Mouse (Mus musculus) T-helper 17 cell (primary cell): ENCODE data around the gene Cldn13.

ENCODE experiments used
- in situ Hi-C, 2 experiments: fragments of 300-600 bp; cut with MboI, MseI; formaldehyde crosslinking; loops; 1 replicate in 1 of 2; 2 replicates in 1 of 2; pipeline ENCODE4 v1.15.1; 2025; ENCODE audit warnings: high pct_unique_total_duplicates in 2 of 2

Cldn13 gene

GRCm38 (mm10) chr5:134934666-134935065 lies 19.3 kb upstream of the Cldn13 start:
- in situ Hi-C loops: loop anchor here (5.0 kb wide), 1 partner anchor 33 kb away; no protein-coding TSS in a partner anchor

- in situ Hi-C loops: loop anchor here (5.0 kb wide), 1 partner anchor 34 kb away; no protein-coding TSS in a partner anchor
Observed at GRCm38 (mm10) chr5:134933686-134934085, 18.4 kb upstream of the Cldn13 start.

- in situ Hi-C loops: loop anchor here (5.0 kb wide), 1 partner anchor 34 kb away; no protein-coding TSS in a partner anchor
Observed at GRCm38 (mm10) chr5:134933281-134933680, 18.0 kb upstream of the Cldn13 start.

GRCm38 (mm10) chr5:134932903-134933276 lies 17.6 kb upstream of the Cldn13 start:
- in situ Hi-C loops: loop anchor here (5.0 kb wide), 1 partner anchor 34 kb away; no protein-coding TSS in a partner anchor

GRCm38 (mm10) chr5:134932179-134932902 lies 17.0 kb upstream of the Cldn13 start, which contains the start of gene Mettl27:
Gene Mettl27 (plus strand): TSS chr5:134932368.
- in situ Hi-C loops: loop anchor here (5.0 kb wide), 1 partner anchor 35 kb away; no protein-coding TSS in a partner anchor

GRCm38 (mm10) chr5:134929988-134930387 lies 14.7 kb upstream of the Cldn13 start:
- in situ Hi-C loops: loop anchor here (5.0 to 10.0 kb wide), 3 partner anchors 37 to 1845 kb away; no protein-coding TSS in a partner anchor

GRCm38 (mm10) chr5:134926726-134927125 lies 11.4 kb upstream of the Cldn13 start:
- in situ Hi-C loops: loop anchor here in 1 of 2 experiments (10.0 kb wide), 2 partner anchors 188 to 1848 kb away; no protein-coding TSS in a partner anchor

GRCm38 (mm10) chr5:134923141-134923540 lies 7.8 kb upstream of the Cldn13 start:
- in situ Hi-C loops: loop anchor here in 1 of 2 experiments (10.0 kb wide), 2 partner anchors 192 to 1852 kb away; no protein-coding TSS in a partner anchor

- in situ Hi-C loops: loop anchor here in 1 of 2 experiments (10.0 kb wide), 2 partner anchors 194 to 1854 kb away; no protein-coding TSS in a partner anchor
Observed at GRCm38 (mm10) chr5:134921106-134921505, 5.8 kb upstream of the Cldn13 start.

- in situ Hi-C loops: loop anchor here in 1 of 2 experiments (10.0 kb wide), 2 partner anchors 195 to 1855 kb away; no protein-coding TSS in a partner anchor
Observed at GRCm38 (mm10) chr5:134920106-134920687, 4.9 kb upstream of the Cldn13 start.

- in situ Hi-C loops: loop anchor here (10.0 kb wide), 1 partner anchor 46 kb away; no protein-coding TSS in a partner anchor
Observed at GRCm38 (mm10) chr5:134919097-134919496, 3.8 kb upstream of the Cldn13 start.

GRCm38 (mm10) chr5:134918071-134918832 lies 2.9 kb upstream of the Cldn13 start:
- in situ Hi-C loops: loop anchor here (10.0 kb wide), 1 partner anchor 47 kb away; no protein-coding TSS in a partner anchor

- in situ Hi-C loops: loop anchor here (10.0 kb wide), 1 partner anchor 50 kb away; no protein-coding TSS in a partner anchor
Observed at GRCm38 (mm10) chr5:134914510-134914909, 816 bp downstream of the Cldn13 start.

GRCm38 (mm10) chr5:134913753-134914152 lies 1.6 kb downstream of the Cldn13 start:
- in situ Hi-C loops: loop anchor here (10.0 kb wide), 1 partner anchor 51 kb away; no protein-coding TSS in a partner anchor

GRCm38 (mm10) chr5:134913352-134913751 lies 2.0 kb downstream of the Cldn13 start:
- in situ Hi-C loops: loop anchor here (10.0 kb wide), 1 partner anchor 51 kb away; no protein-coding TSS in a partner anchor

- in situ Hi-C loops: loop anchor here (10.0 kb wide), 1 partner anchor 53 kb away; no protein-coding TSS in a partner anchor
Observed at GRCm38 (mm10) chr5:134911901-134912300, 3.4 kb downstream of the Cldn13 start.

- in situ Hi-C loops: loop anchor here in 1 of 2 experiments (10.0 kb wide), 2 partner anchors 162 to 348 kb away; partner anchors contain the start of genes Eln and Fzd9
Observed at GRCm38 (mm10) chr5:134907135-134907534, 8.2 kb downstream of the Cldn13 start.

- in situ Hi-C loops: loop anchor here in 1 of 2 experiments (10.0 kb wide), 2 partner anchors 162 to 348 kb away; partner anchors contain the start of genes Eln and Fzd9
Observed at GRCm38 (mm10) chr5:134906633-134907032, 8.7 kb downstream of the Cldn13 start, which contains the start of gene Tmem270. Gene Tmem270 (minus strand): TSS chr5:134906733.

GRCm38 (mm10) chr5:134901644-134902027 lies 13.7 kb downstream of the Cldn13 start:
- in situ Hi-C loops: loop anchor here in 1 of 2 experiments (10.0 kb wide), 2 partner anchors 157 to 353 kb away; partner anchors contain the start of genes Eln and Fzd9

GRCm38 (mm10) chr5:134901012-134901643 lies 14.2 kb downstream of the Cldn13 start:
- in situ Hi-C loops: loop anchor here in 1 of 2 experiments (10.0 kb wide), 2 partner anchors 156 to 354 kb away; partner anchors contain the start of genes Eln and Fzd9
